Mouse (Mus musculus) limb, embryonic 14.5 days (tissue): Measurements from ENCODE around the gene Filip1l. TPM values are rescaled to one million over a fixed set of nuclear protein-coding genes. Genes with fewer than 3 reads are reported as not detected.

Source experiments
- ATAC-seq: fragments of 200-750 bp; cut with Nextera tagmentation; 2 replicates; pipeline ENCODE4 v1.8.0; 2017; ENCODE audit warnings: low read depth, moderate number of reproducible peaks, moderate TSS enrichment; ENCODE audit not compliant: low FRiP score
- DNase-seq: peaks from one replicate; pipeline ENCODE4 v3.0.0-alpha.2; 2015; ENCODE audit warnings: low spot score
- H3K27ac ChIP-seq: fragments of 300-500 bp; sonication (generic); replicated peaks from 2 replicates; pipeline ENCODE4 v1.5.1; 2014; ENCODE audit warnings: low read depth, mild to moderate bottlenecking, low read length, moderate library complexity, mixed read lengths
- H3K27me3 ChIP-seq: fragments of 300-500 bp; sonication (generic); 2 replicates; pipeline ENCODE4 v1.6.1; 2014; ENCODE audit warnings: low read length, mixed read lengths; ENCODE audit not compliant: control insufficient read depth, insufficient read depth
- H3K36me3 ChIP-seq: fragments of 300-500 bp; sonication (generic); 2 replicates; pipeline ENCODE4 v1.6.1; 2014; ENCODE audit warnings: mild to moderate bottlenecking, low read length, moderate library complexity, mixed read lengths; ENCODE audit not compliant: control insufficient read depth, insufficient read depth
- H3K4me1 ChIP-seq: fragments of 300-500 bp; sonication (generic); 2 replicates; pipeline ENCODE4 v1.6.1; 2014; ENCODE audit warnings: antibody characterized with exemption, low read length, mixed read lengths; ENCODE audit not compliant: control insufficient read depth, insufficient read depth
- H3K4me2 ChIP-seq: fragments of 300-500 bp; sonication (generic); replicated peaks from 2 replicates; pipeline ENCODE4 v1.6.1; 2014; ENCODE audit warnings: low read depth, mild to moderate bottlenecking, low read length, moderate library complexity; ENCODE audit not compliant: severe bottlenecking
- H3K4me3 ChIP-seq: fragments of 300-500 bp; sonication (generic); replicated peaks from 2 replicates; pipeline ENCODE4 v1.5.1; 2014; ENCODE audit warnings: low read length
- H3K9ac ChIP-seq: fragments of 300-500 bp; sonication (generic); 2 replicates; pipeline ENCODE4 v1.6.1; 2014; ENCODE audit warnings: mild to moderate bottlenecking, low read depth, low read length, moderate library complexity; ENCODE audit not compliant: severe bottlenecking
- H3K9me3 ChIP-seq: fragments of 300-500 bp; sonication (generic); 2 replicates; pipeline ENCODE4 v1.6.1; 2016; ENCODE audit warnings: low read length; ENCODE audit not compliant: control insufficient read depth
- POLR2A ChIP-seq: fragments of 200-500 bp; IDR thresholded peaks from 2 replicates; pipeline ENCODE4 v1.8.0; 2012; ENCODE audit warnings: inconsistent platforms, mild to moderate bottlenecking, moderate library complexity, borderline replicate concordance; ENCODE audit not compliant: insufficient read depth, insufficient read length; ENCODE audit errors: extremely low read depth
- WGBS: fragments of 180-500 bp; shearing (Covaris S2); extraction: QIAGEN DNeasy Blood & Tissue Kit; methylation state at CpG from one replicate; pipeline ENCODE4 v1.1.7; 2014; 5-methylcytosine and 5-hydroxymethylcytosine counted together
- polyA plus RNA-seq, 2 experiments: library from polyadenylated mRNA; depleted of rRNA in 1 of 2; stranded (reverse) in 1 of 2; unstranded in 1 of 2; fragments of >200 nt; fragmentation: Nextera tagmentation in 1 of 2; extraction: Ambion mirVana in 1 of 2; gene quantifications; 2 replicates each; pipeline versions ENCODE4 v1.2.1 to v1.2.3; 2012 to 2014

The Filip1l gene
- polyA plus RNA-seq, 2 experiments: 30.3 to 43.9 TPM

GRCm38 (mm10) chr16:57402910-57403309 is 50.0 kb downstream of the Filip1l start:
- H3K9me3 ChIP-seq: no peaks in the 10 kb centered on the region
- DNase-seq (no peak), ATAC-seq (no peak)
- H3K27me3 ChIP-seq: no peaks in the 10 kb centered on the region
- no peak overlapping the region for H3K9ac ChIP-seq
- H3K4me3 ChIP-seq: no peak overlapping the region
- no peak for TF ChIP-seq POLR2A
- no peak overlapping the region for H3K27ac ChIP-seq
- peaks cover 46% of the 10 kb centered on the region for H3K4me1 ChIP-seq
- WGBS: 78% methylated on average over 4 of the region's 4 CpGs
- H3K36me3 ChIP-seq: no peaks in the 10 kb centered on the region
- no peak overlapping the region for H3K4me2 ChIP-seq

- Histone ChIP-seq H3K9ac (no peak overlapping the region), H3K27ac (no peak overlapping the region), H3K9me3 (no peaks in the 10 kb centered on the region), H3K4me3 (no peak overlapping the region), H3K4me1 (peaks cover 41% of the 10 kb centered on the region), H3K36me3 (no peaks in the 10 kb centered on the region), H3K4me2 (no peak overlapping the region), H3K27me3 (no peaks in the 10 kb centered on the region)
- no peak for TF ChIP-seq POLR2A
- 28% methylated on average over 5 of the region's 5 CpGs for WGBS
- no peak for ATAC-seq
- DNase-seq: no peak
Measured at GRCm38 (mm10) chr16:57403825-57404224, 50.9 kb downstream of the Filip1l start.

GRCm38 (mm10) chr16:57412766-57413165 is 59.9 kb downstream of the Filip1l start:
- Histone ChIP-seq H3K9me3 (no peaks in the 10 kb centered on the region), H3K9ac (no peak overlapping the region), H3K27me3 (no peaks in the 10 kb centered on the region), H3K36me3 (no peaks in the 10 kb centered on the region), H3K27ac (no peak overlapping the region), H3K4me2 (no peak overlapping the region), H3K4me1 (peaks cover 9% of the 10 kb centered on the region; the same call in 1 of the 2 replicates), H3K4me3 (no peak overlapping the region)
- WGBS: 40% methylated on average over 4 of the region's 4 CpGs
- TF ChIP-seq POLR2A: no peak
- DNase-seq (no peak), ATAC-seq (no peak)

- 27% methylated on average over 2 of the region's 2 CpGs for WGBS
- Histone ChIP-seq H3K27ac (no peak overlapping the region), H3K36me3 (no peaks in the 10 kb centered on the region), H3K4me2 (no peak overlapping the region), H3K4me3 (no peak overlapping the region), H3K9me3 (no peaks in the 10 kb centered on the region), H3K9ac (no peak overlapping the region), H3K4me1 (peaks cover 19% of the 10 kb centered on the region), H3K27me3 (no peaks in the 10 kb centered on the region)
- ATAC-seq (no peak), DNase-seq (no peak)
- TF ChIP-seq POLR2A: no peak
Measured at GRCm38 (mm10) chr16:57416049-57416448, 63.2 kb downstream of the Filip1l start.

GRCm38 (mm10) chr16:57417017-57417416 is 64.1 kb downstream of the Filip1l start:
- H3K27me3 ChIP-seq: no peaks in the 10 kb centered on the region
- DNase-seq (no peak), ATAC-seq (no peak)
- no peak overlapping the region for H3K9ac ChIP-seq
- H3K4me1 ChIP-seq: peaks cover 28% of the 10 kb centered on the region
- 47% methylated on average over 9 of the region's 9 CpGs for WGBS
- no peak overlapping the region for H3K27ac ChIP-seq
- no peak overlapping the region for H3K4me3 ChIP-seq
- no peak for TF ChIP-seq POLR2A
- no peaks in the 10 kb centered on the region for H3K36me3 ChIP-seq
- H3K9me3 ChIP-seq: no peaks in the 10 kb centered on the region
- H3K4me2 ChIP-seq: no peak overlapping the region

- H3K27ac ChIP-seq: no peak overlapping the region
- 80% methylated on average over 1 of the region's 1 CpGs for WGBS
- H3K4me2 ChIP-seq: no peak overlapping the region
- TF ChIP-seq POLR2A: no peak
- DNase-seq: no peak
- no peak overlapping the region for H3K4me3 ChIP-seq
- H3K9me3 ChIP-seq: no peaks in the 10 kb centered on the region
- no peak for ATAC-seq
- H3K9ac ChIP-seq: no peak overlapping the region
- peaks cover 31% of the 10 kb centered on the region for H3K4me1 ChIP-seq
- no peaks in the 10 kb centered on the region for H3K36me3 ChIP-seq
- no peaks in the 10 kb centered on the region for H3K27me3 ChIP-seq
Measured at GRCm38 (mm10) chr16:57417955-57418354, 65.1 kb downstream of the Filip1l start.
